Mouse (Mus musculus): Measurements from ENCODE around the gene Agbl1. TPM values are rescaled to one million over a fixed set of nuclear protein-coding genes. Genes with fewer than 3 reads are reported as not detected.

Agbl1 gene
- polyA plus RNA-seq, 1 experiment from 2014 or later, result not detected

- Histone ChIP-seq H3K4me2 (ENCODE audit: low read length) (no peak overlapping the region), H3K27me3 (ENCODE audit: insufficient read depth, low read length) (no peaks in the 10 kb centered on the region), H3K9me3 (replicated peaks; ENCODE audit: low read length) (no peaks in the 10 kb centered on the region), H3K4me1 (replicated peaks; ENCODE audit: insufficient read depth, low read length) (no peaks in the 10 kb centered on the region), H3K36me3 (ENCODE audit: insufficient read depth, low read length) (no peaks in the 10 kb centered on the region), H3K9ac (ENCODE audit: low read depth, low read length) (no peak overlapping the region), H3K27ac (no peak overlapping the region), H3K4me3 (replicated peaks; ENCODE audit: low read depth, low read length) (no peak overlapping the region)
- peak; percentile 68 for DNase-seq (ENCODE audit: low spot score)
- ATAC-seq (replicated peaks; ENCODE audit: low FRiP score, low read depth), result no peak
- WGBS, result 42% methylated on average over 2 of the region's 2 CpGs
- TF ChIP-seq CTCF (IDR thresholded peaks at IDR 0.05; ENCODE audit: low read depth), result no peak
Measured at GRCm38 (mm10) chr7:76546456-76546855, 316.8 kb downstream of the Agbl1 start.

DNA sequence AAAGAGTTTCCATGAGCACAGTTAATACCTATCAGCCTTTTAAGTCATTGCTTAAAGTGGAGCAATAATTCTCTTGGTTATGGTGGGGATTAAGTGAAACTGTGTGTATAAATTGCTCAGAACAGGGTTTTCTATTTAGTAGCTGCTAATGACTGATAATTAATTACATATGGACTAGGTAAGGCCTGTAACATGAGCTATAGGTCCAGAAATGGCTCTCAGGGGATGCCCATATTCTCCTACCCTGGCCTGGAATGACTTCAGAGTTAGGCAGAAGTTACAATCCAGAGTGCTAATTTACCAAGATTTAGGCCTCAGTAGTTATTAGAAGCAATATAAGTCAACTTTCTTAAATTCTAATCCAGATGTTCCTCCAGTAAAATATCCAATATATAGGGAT lies 317.6 kb downstream of the Agbl1 start:
- no peak overlapping the region for H3K4me3 ChIP-seq (replicated peaks; ENCODE audit: low read depth, low read length)
- no peaks in the 10 kb centered on the region for H3K4me1 ChIP-seq (replicated peaks; ENCODE audit: insufficient read depth, low read length)
- no peak for DNase-seq (ENCODE audit: low spot score)
- no peaks in the 10 kb centered on the region for H3K27me3 ChIP-seq (ENCODE audit: insufficient read depth, low read length)
- TF ChIP-seq CTCF (IDR thresholded peaks at IDR 0.05; ENCODE audit: low read depth), result no peak
- H3K36me3 ChIP-seq (ENCODE audit: insufficient read depth, low read length), result no peaks in the 10 kb centered on the region
- H3K4me2 ChIP-seq (ENCODE audit: low read length), result no peak overlapping the region
- H3K9ac ChIP-seq (ENCODE audit: low read depth, low read length), result no peak overlapping the region
- ATAC-seq (replicated peaks; ENCODE audit: low FRiP score, low read depth), result no peak
- H3K9me3 ChIP-seq (replicated peaks; ENCODE audit: low read length), result no peaks in the 10 kb centered on the region
- no peak overlapping the region for H3K27ac ChIP-seq

- 0 out of 2 replicates have a peak, but pooled peaks have one; percentile 10 for TF ChIP-seq CTCF (IDR thresholded peaks at IDR 0.05; ENCODE audit: low read depth)
- peak; percentile 25 for DNase-seq (ENCODE audit: low spot score)
- H3K4me3 ChIP-seq (replicated peaks; ENCODE audit: low read depth, low read length), result no peak overlapping the region
- H3K27me3 ChIP-seq (ENCODE audit: insufficient read depth, low read length), result no peaks in the 10 kb centered on the region
- H3K36me3 ChIP-seq (ENCODE audit: insufficient read depth, low read length), result no peaks in the 10 kb centered on the region
- H3K4me2 ChIP-seq (ENCODE audit: low read length), result no peak overlapping the region
- no peak overlapping the region for H3K9ac ChIP-seq (ENCODE audit: low read depth, low read length)
- no peaks in the 10 kb centered on the region for H3K9me3 ChIP-seq (replicated peaks; ENCODE audit: low read length)
- 24% methylated on average over 3 of the region's 3 CpGs for WGBS
- no peak for ATAC-seq (replicated peaks; ENCODE audit: low FRiP score, low read depth)
- no peaks in the 10 kb centered on the region for H3K4me1 ChIP-seq (replicated peaks; ENCODE audit: insufficient read depth, low read length)
- H3K27ac ChIP-seq, result no peak overlapping the region
Measured at GRCm38 (mm10) chr7:76551860-76552259, 322.2 kb downstream of the Agbl1 start.

- TF ChIP-seq CTCF (IDR thresholded peaks at IDR 0.05; ENCODE audit: low read depth), result no peak
- ATAC-seq (replicated peaks; ENCODE audit: low FRiP score, low read depth), result no peak
- no peaks in the 10 kb centered on the region for H3K36me3 ChIP-seq (ENCODE audit: insufficient read depth, low read length)
- no peaks in the 10 kb centered on the region for H3K4me1 ChIP-seq (replicated peaks; ENCODE audit: insufficient read depth, low read length)
- H3K4me3 ChIP-seq (replicated peaks; ENCODE audit: low read depth, low read length), result no peak overlapping the region
- H3K4me2 ChIP-seq (ENCODE audit: low read length), result no peak overlapping the region
- no peaks in the 10 kb centered on the region for H3K27me3 ChIP-seq (ENCODE audit: insufficient read depth, low read length)
- peak; percentile 40 for DNase-seq (ENCODE audit: low spot score)
- no peak overlapping the region for H3K27ac ChIP-seq
- H3K9ac ChIP-seq (ENCODE audit: low read depth, low read length), result no peak overlapping the region
- H3K9me3 ChIP-seq (replicated peaks; ENCODE audit: low read length), result no peaks in the 10 kb centered on the region
Measured at GRCm38 (mm10) chr7:76560564-76561258, 331.0 kb downstream of the Agbl1 start.

GRCm38 (mm10) chr7:76562506-76562905 lies 332.8 kb downstream of the Agbl1 start:
- H3K27me3 ChIP-seq (ENCODE audit: insufficient read depth, low read length), result no peaks in the 10 kb centered on the region
- WGBS, result 81% methylated on average over 4 of the region's 4 CpGs
- no peak overlapping the region for H3K4me2 ChIP-seq (ENCODE audit: low read length)
- no peak overlapping the region for H3K4me3 ChIP-seq (replicated peaks; ENCODE audit: low read depth, low read length)
- no peak for DNase-seq (ENCODE audit: low spot score)
- no peak for TF ChIP-seq CTCF (IDR thresholded peaks at IDR 0.05; ENCODE audit: low read depth)
- no peak overlapping the region for H3K9ac ChIP-seq (ENCODE audit: low read depth, low read length)
- ATAC-seq (replicated peaks; ENCODE audit: low FRiP score, low read depth), result no peak
- no peaks in the 10 kb centered on the region for H3K9me3 ChIP-seq (replicated peaks; ENCODE audit: low read length)
- no peaks in the 10 kb centered on the region for H3K4me1 ChIP-seq (replicated peaks; ENCODE audit: insufficient read depth, low read length)
- H3K27ac ChIP-seq, result no peak overlapping the region
- H3K36me3 ChIP-seq (ENCODE audit: insufficient read depth, low read length), result no peaks in the 10 kb centered on the region

- ATAC-seq (replicated peaks; ENCODE audit: low FRiP score, low read depth), result no peak
- WGBS, result 56% methylated on average over 5 of the region's 5 CpGs
- DNase-seq (ENCODE audit: low spot score), result peak; percentile 14
Measured at GRCm38 (mm10) chr7:76594566-76595079, 364.9 kb downstream of the Agbl1 start.

More at GRCm38 (mm10) chr7:76594566-76595079, 364.9 kb downstream of the Agbl1 start:
- no peak overlapping the region for H3K4me2 ChIP-seq (ENCODE audit: low read length)
- H3K4me1 ChIP-seq (replicated peaks; ENCODE audit: insufficient read depth, low read length), result no peaks in the 10 kb centered on the region
- H3K36me3 ChIP-seq (ENCODE audit: insufficient read depth, low read length), result no peaks in the 10 kb centered on the region
- H3K4me3 ChIP-seq (replicated peaks; ENCODE audit: low read depth, low read length), result no peak overlapping the region
- TF ChIP-seq CTCF (IDR thresholded peaks at IDR 0.05; ENCODE audit: low read depth), result no peak
- no peak overlapping the region for H3K9ac ChIP-seq (ENCODE audit: low read depth, low read length)
- H3K9me3 ChIP-seq (replicated peaks; ENCODE audit: low read length), result no peaks in the 10 kb centered on the region
- H3K27me3 ChIP-seq (ENCODE audit: insufficient read depth, low read length), result no peaks in the 10 kb centered on the region
- no peak overlapping the region for H3K27ac ChIP-seq
